Mouse (Mus musculus) liver, embryonic 11.5 days (tissue): ENCODE results near the gene Lrrc4c. TPM values are rescaled to one million over a fixed set of nuclear protein-coding genes. Genes with fewer than 3 reads are reported as not detected.

Experiments
- ATAC-seq: fragments of 200-750 bp; cut with Nextera tagmentation; replicated peaks from 2 replicates; pipeline ENCODE4 v1.8.0; 2017; ENCODE audit warnings: moderate number of reproducible peaks, mild to moderate bottlenecking, moderate TSS enrichment, moderate library complexity; ENCODE audit not compliant: low FRiP score
- DNase-seq: peaks from one replicate; pipeline ENCODE4 v3.0.0-alpha.2; 2017; ENCODE audit warnings: low spot score
- H3K27ac ChIP-seq: fragments of 300-500 bp; sonication (generic); 2 replicates; pipeline ENCODE4 v1.5.1; 2014; ENCODE audit warnings: mild to moderate bottlenecking, low read depth, low read length, control low read depth
- H3K27me3 ChIP-seq: fragments of 300-500 bp; sonication (generic); replicated peaks from 2 replicates; pipeline ENCODE4 v1.6.1; 2014; ENCODE audit warnings: low read length, mixed read lengths; ENCODE audit not compliant: control insufficient read depth, insufficient read depth
- H3K36me3 ChIP-seq: fragments of 300-500 bp; sonication (generic); 2 replicates; pipeline ENCODE4 v1.6.1; 2014; ENCODE audit warnings: mild to moderate bottlenecking, low read length, moderate library complexity, mixed read lengths; ENCODE audit not compliant: control insufficient read depth, insufficient read depth
- H3K4me1 ChIP-seq: fragments of 300-500 bp; sonication (generic); replicated peaks from 2 replicates; pipeline ENCODE4 v1.6.1; 2014; ENCODE audit warnings: low read length, mixed read lengths; ENCODE audit not compliant: control insufficient read depth, insufficient read depth
- H3K4me2 ChIP-seq: fragments of 300-500 bp; sonication (generic); 2 replicates; pipeline ENCODE4 v1.6.1; 2014; ENCODE audit warnings: mild to moderate bottlenecking, control low read depth, moderate library complexity
- H3K4me3 ChIP-seq: fragments of 300-500 bp; sonication (generic); 2 replicates; pipeline ENCODE4 v1.5.1; 2014; ENCODE audit warnings: low read depth, low read length, control low read depth
- H3K9ac ChIP-seq: fragments of 300-500 bp; sonication (generic); 2 replicates; pipeline ENCODE4 v1.6.1; 2014; ENCODE audit warnings: low read depth, low read length, control low read depth
- H3K9me3 ChIP-seq: fragments of 300-500 bp; sonication (generic); 2 replicates; pipeline ENCODE4 v1.6.1; 2016; ENCODE audit warnings: low read length, inconsistent platforms, mixed read lengths; ENCODE audit not compliant: control insufficient read depth
- WGBS: fragments of 180-500 bp; shearing (Covaris S2); extraction: QIAGEN DNeasy Blood & Tissue Kit; methylation state at CpG from one replicate; pipeline ENCODE4 v1.1.7; 2014; 5-methylcytosine and 5-hydroxymethylcytosine counted together
- polyA plus RNA-seq: library from polyadenylated mRNA; unstranded; fragments of >200 nt; fragmentation: Nextera tagmentation; extraction: Ambion mirVana; gene quantifications from 2 replicates; pipeline ENCODE4 v1.2.1, GENCODE M21; 2014

Lrrc4c gene
- polyA plus RNA-seq, 1 experiment from 2014 or later = 0.75 TPM

GRCm38 (mm10) chr2:97151626-97152194 lies 833.7 kb downstream of the Lrrc4c start:
- DNase-seq (no peak), ATAC-seq (no peak)
- Histone ChIP-seq H3K4me2 (no peak overlapping the region), H3K4me3 (no peak overlapping the region), H3K27ac (no peak overlapping the region), H3K9ac (no peak overlapping the region), H3K9me3 (no peaks in the 10 kb centered on the region), H3K27me3 (no peaks in the 10 kb centered on the region), H3K36me3 (no peaks in the 10 kb centered on the region), H3K4me1 (no peaks in the 10 kb centered on the region)
- WGBS = 88% methylated on average over 3 of the region's 3 CpGs

GRCm38 (mm10) chr2:97165745-97166144 lies 847.8 kb downstream of the Lrrc4c start:
- H3K9ac ChIP-seq = no peak overlapping the region
- no peaks in the 10 kb centered on the region for H3K27me3 ChIP-seq
- H3K36me3 ChIP-seq = no peaks in the 10 kb centered on the region
- no peak for DNase-seq
- 77% methylated on average over 2 of the region's 2 CpGs for WGBS
- no peak for ATAC-seq
- H3K4me2 ChIP-seq = no peak overlapping the region
- no peak overlapping the region for H3K27ac ChIP-seq
- no peak overlapping the region for H3K4me3 ChIP-seq
- H3K9me3 ChIP-seq = no peaks in the 10 kb centered on the region
- no peaks in the 10 kb centered on the region for H3K4me1 ChIP-seq

GRCm38 (mm10) chr2:97178399-97178798 lies 860.4 kb downstream of the Lrrc4c start:
- H3K9ac ChIP-seq = no peak overlapping the region
- no peaks in the 10 kb centered on the region for H3K9me3 ChIP-seq
- no peak overlapping the region for H3K4me3 ChIP-seq
- no peaks in the 10 kb centered on the region for H3K4me1 ChIP-seq
- WGBS = 81% methylated on average over 4 of the region's 4 CpGs
- no peak overlapping the region for H3K4me2 ChIP-seq
- no peak for DNase-seq
- H3K27me3 ChIP-seq = no peaks in the 10 kb centered on the region
- no peaks in the 10 kb centered on the region for H3K36me3 ChIP-seq
- no peak overlapping the region for H3K27ac ChIP-seq
- ATAC-seq = no peak

GRCm38 (mm10) chr2:97196968-97197606 lies 879.1 kb downstream of the Lrrc4c start:
- Histone ChIP-seq H3K4me1 (no peaks in the 10 kb centered on the region), H3K9me3 (no peaks in the 10 kb centered on the region), H3K36me3 (no peaks in the 10 kb centered on the region), H3K27ac (no peak overlapping the region), H3K9ac (no peak overlapping the region), H3K4me3 (no peak overlapping the region), H3K4me2 (no peak overlapping the region), H3K27me3 (no peaks in the 10 kb centered on the region)
- ATAC-seq (no peak), DNase-seq (no peak)
- WGBS = 75% methylated on average over 4 of the region's 4 CpGs

- DNase-seq = no peak
- Histone ChIP-seq H3K4me2 (no peak overlapping the region), H3K27me3 (no peaks in the 10 kb centered on the region), H3K4me3 (no peak overlapping the region), H3K27ac (no peak overlapping the region), H3K9me3 (0 out of 2 replicates have a peak, but pooled peaks cover 2% of the 10 kb centered on the region), H3K9ac (no peak overlapping the region), H3K36me3 (no peaks in the 10 kb centered on the region), H3K4me1 (no peaks in the 10 kb centered on the region)
- ATAC-seq = no peak
- 81% methylated on average over 3 of the region's 3 CpGs for WGBS
These were observed 915.0 kb downstream of the Lrrc4c start for GRCm38 (mm10) chr2:97232966-97233365.

GRCm38 (mm10) chr2:97234074-97234473 lies 916.1 kb downstream of the Lrrc4c start:
- H3K36me3 ChIP-seq = no peaks in the 10 kb centered on the region
- H3K9ac ChIP-seq = no peak overlapping the region
- WGBS = 83% methylated on average over 1 of the region's 1 CpGs
- H3K4me1 ChIP-seq = no peaks in the 10 kb centered on the region
- H3K9me3 ChIP-seq = 0 out of 2 replicates have a peak, but pooled peaks cover 2% of the 10 kb centered on the region
- no peak overlapping the region for H3K4me2 ChIP-seq
- DNase-seq (no peak), ATAC-seq (no peak)
- no peak overlapping the region for H3K27ac ChIP-seq
- H3K4me3 ChIP-seq = no peak overlapping the region
- no peaks in the 10 kb centered on the region for H3K27me3 ChIP-seq

- H3K4me1 ChIP-seq = no peaks in the 10 kb centered on the region
- no peak overlapping the region for H3K4me3 ChIP-seq
- no peak overlapping the region for H3K27ac ChIP-seq
- no peak overlapping the region for H3K9ac ChIP-seq
- no peaks in the 10 kb centered on the region for H3K36me3 ChIP-seq
- no peaks in the 10 kb centered on the region for H3K27me3 ChIP-seq
- DNase-seq (no peak), ATAC-seq (no peak)
- no peak overlapping the region for H3K4me2 ChIP-seq
- H3K9me3 ChIP-seq = no peaks in the 10 kb centered on the region
- 73% methylated on average over 2 of the region's 2 CpGs for WGBS
These were observed 956.7 kb downstream of the Lrrc4c start for GRCm38 (mm10) chr2:97274651-97275050.

- ATAC-seq (no peak), DNase-seq (no peak)
- no peaks in the 10 kb centered on the region for H3K9me3 ChIP-seq
- no peak overlapping the region for H3K4me2 ChIP-seq
- H3K4me1 ChIP-seq = no peaks in the 10 kb centered on the region
- H3K9ac ChIP-seq = no peak overlapping the region
- no peaks in the 10 kb centered on the region for H3K36me3 ChIP-seq
- H3K27me3 ChIP-seq = no peaks in the 10 kb centered on the region
- no peak overlapping the region for H3K27ac ChIP-seq
- no peak overlapping the region for H3K4me3 ChIP-seq
These were observed 967.0 kb downstream of the Lrrc4c start for GRCm38 (mm10) chr2:97284986-97285385.

- no peak overlapping the region for H3K4me3 ChIP-seq
- H3K4me2 ChIP-seq = no peak overlapping the region
- no peaks in the 10 kb centered on the region for H3K9me3 ChIP-seq
- 81% methylated on average over 3 of the region's 3 CpGs for WGBS
- no peak overlapping the region for H3K27ac ChIP-seq
- no peak overlapping the region for H3K9ac ChIP-seq
- H3K27me3 ChIP-seq = no peaks in the 10 kb centered on the region
- no peaks in the 10 kb centered on the region for H3K36me3 ChIP-seq
- no peaks in the 10 kb centered on the region for H3K4me1 ChIP-seq
- no peak for DNase-seq
- ATAC-seq = no peak
These were observed 976.2 kb downstream of the Lrrc4c start for GRCm38 (mm10) chr2:97294216-97294615.
